17 mouse cellular contexts compared by ENCODE assay signal in genomic region chr12:103393528-103393927, GRCm38 (mm10). TPM values are rescaled to one million over a fixed set of nuclear protein-coding genes. Genes with fewer than 3 reads are reported as not detected.
DNase-seq lines count a peak whose midpoint lies in the region; ATAC-seq lines count a peak whose summit lies in the region.
"Had no signal": no experiment of that assay in that cellular context is flagged by ENCODE, and none has a peak within 500 bp of the region (broad histone marks: within the 10 kb centered on the region; RNA-seq: fewer than 3 reads in every experiment).

No protein-coding gene starts in this region.

- H3K36me3 ChIP-seq in heart, embryonic 13.5 days: no peaks in the 10 kb centered on the region

- peak overlapping the region; percentile 31 for H3K4me2 ChIP-seq in heart, embryonic 13.5 days
- H3K4me2 ChIP-seq: midbrain, embryonic 11.5 days had no signal

- H3K27ac ChIP-seq in heart, embryonic 13.5 days (replicated peaks): peak overlapping the region; percentile 34
- H3K27ac ChIP-seq: gastrocnemius, adult 2 months; left cerebral cortex, adult 2 months had no signal

- no peak overlapping the region for H3K4me3 ChIP-seq in heart, embryonic 13.5 days
- H3K4me3 ChIP-seq: gastrocnemius, adult 2 months; left cerebral cortex, adult 2 months had no signal

- H3K9ac ChIP-seq in heart, embryonic 13.5 days: peak overlapping the region; percentile 56

- intact Hi-C loops in left cerebral cortex, postnatal 10 days (cut with DNase I): no loop called here

- no peak for DNase-seq in heart, adult 18-20 months
- peak; percentile 74 for DNase-seq in c-Kit-negative CD71-positive TER-119-positive erythroid progenitor cells, embryonic 14.5 days (ENCODE audit: low read depth, low spot score)
- no peak for DNase-seq in left cerebral cortex, postnatal 10 days (ENCODE audit: extremely low spot score in 1 of 2, low spot score in 2 of 2)
- DNase-seq in thymus, adult 18-20 months: no peak
- DNase-seq in cerebellum, adult 11 months: no peak
- DNase-seq: adrenal gland, postnatal 36 days; cerebellum, postnatal 10 days; gastrocnemius, adult 2 months; kidney, postnatal 4 days; lung, adult 2 months; thymus, postnatal 4 days had no signal

- WGBS in heart, embryonic 13.5 days: 37% methylated on average over 6 of the region's 6 CpGs

- no peak for ATAC-seq in heart, embryonic 13.5 days (ENCODE audit: extremely low read depth, insufficient number of reproducible peaks, low FRiP score, low TSS enrichment)
- ATAC-seq in hematopoietic stem cell, adult 5-6 weeks (replicated peaks in 1 of 2; ENCODE audit: insufficient read depth in 1 of 2, low FRiP score in 2 of 2, low TSS enrichment in 1 of 2, low read depth in 1 of 2, poor library complexity in 2 of 2, severe bottlenecking in 2 of 2): peak; percentile 54 to 58
- ATAC-seq in megakaryocyte progenitor cell, adult 5-6 weeks (replicated peaks; ENCODE audit: poor library complexity): peak; percentile 76
- ATAC-seq: inflammation-experienced regulatory T-cells, adult 6 months had no signal

- no peaks in the 10 kb centered on the region for H3K27me3 ChIP-seq in heart, embryonic 13.5 days (replicated peaks)

- no peaks in the 10 kb centered on the region for H3K9me3 ChIP-seq in heart, embryonic 13.5 days

- H3K4me1 ChIP-seq in heart, embryonic 13.5 days: peaks cover 81% of the 10 kb centered on the region

RNA-seq across cellular contexts. Expression of gene Otub2, which starts 5.0 kb away (rescaled TPM):
- 13.8 and 15.8 TPM in 2 replicates for polyA plus RNA-seq in heart, embryonic 13.5 days (2015; fragmentation: Nextera tagmentation; extraction: Ambion mirVana)
- total RNA-seq in heart, adult 18-20 months (2021): 1 to 10 TPM; 3.4 to 3.9 TPM
- 3.4 and 5.2 TPM in 2 replicates for total RNA-seq in hematopoietic stem cell, adult 5-6 weeks (2017)
- 0.54 and 3.0 TPM in 2 replicates for total RNA-seq in megakaryocyte progenitor cell, adult 5-6 weeks (2015)
- total RNA-seq in megakaryocyte progenitor cell, adult 5-6 weeks (2017): 0.54 and 1.3 TPM in 2 replicates
- 10 to 100 TPM; 20.6 to 23.2 TPM for total RNA-seq in left cerebral cortex, postnatal 10 days (2021)

RNA-seq across cellular contexts. Expression of gene 9330161L09Rik, which starts 14.1 kb away (rescaled TPM):
- 0.39 and 0.60 TPM in 2 replicates for polyA plus RNA-seq in heart, embryonic 13.5 days (2015; fragmentation: Nextera tagmentation; extraction: Ambion mirVana)
- total RNA-seq in heart, adult 18-20 months (2021): 1 to 10 TPM; 1.2 to 1.6 TPM
- 1.2 and 4.7 TPM in 2 replicates for total RNA-seq in hematopoietic stem cell, adult 5-6 weeks (2017)
- 1.5 and 3.0 TPM in 2 replicates for total RNA-seq in megakaryocyte progenitor cell, adult 5-6 weeks (2015)
- total RNA-seq in megakaryocyte progenitor cell, adult 5-6 weeks (2017): 0.25 and 0.47 TPM in 2 replicates
- 1 to 10 TPM; 1.8 to 3.4 TPM for total RNA-seq in left cerebral cortex, postnatal 10 days (2021)

RNA-seq across cellular contexts. Expression of gene Ddx24, which starts 32.1 kb away (rescaled TPM):
- polyA plus RNA-seq in heart, embryonic 13.5 days (2015; fragmentation: Nextera tagmentation; extraction: Ambion mirVana): 77.4 and 78.3 TPM in 2 replicates
- total RNA-seq in heart, adult 18-20 months (2021): 10 to 100 TPM; 88.3 to 91.5 TPM
- 129 and 149 TPM in 2 replicates for total RNA-seq in hematopoietic stem cell, adult 5-6 weeks (2017)
- total RNA-seq in megakaryocyte progenitor cell, adult 5-6 weeks (2015): 77.9 and 79.7 TPM in 2 replicates
- total RNA-seq in megakaryocyte progenitor cell, adult 5-6 weeks (2017): 82.6 and 119 TPM in 2 replicates
- 100 to 1,000 TPM; 172 to 173 TPM for total RNA-seq in left cerebral cortex, postnatal 10 days (2021)

RNA-seq across cellular contexts. Expression of gene Asb2, which starts 37.7 kb away (rescaled TPM):
- 164 and 183 TPM in 2 replicates for polyA plus RNA-seq in heart, embryonic 13.5 days (2015; fragmentation: Nextera tagmentation; extraction: Ambion mirVana)
- 100 to 1,000 TPM; 561 to 602 TPM for total RNA-seq in heart, adult 18-20 months (2021)
- total RNA-seq in hematopoietic stem cell, adult 5-6 weeks (2017): 3.3 TPM in 1 of 2 replicates, not detected in the other
- 0.10 TPM in 1 of 2 replicates, not detected in the other for total RNA-seq in megakaryocyte progenitor cell, adult 5-6 weeks (2015)
- not detected in 2 replicates for total RNA-seq in megakaryocyte progenitor cell, adult 5-6 weeks (2017)
- 1 to 10 TPM; 3.3 to 3.7 TPM for total RNA-seq in left cerebral cortex, postnatal 10 days (2021)

RNA-seq across cellular contexts. Expression of gene Ifi27, which starts 40.5 kb away (rescaled TPM):
- 32.9 and 33.9 TPM in 2 replicates for polyA plus RNA-seq in heart, embryonic 13.5 days (2015; fragmentation: Nextera tagmentation; extraction: Ambion mirVana)
- total RNA-seq in heart, adult 18-20 months (2021): 100 to 1,000 TPM in 1 of 2 experiments, 10 to 100 TPM in 1; 53.9 to 125 TPM
- 137 and 147 TPM in 2 replicates for total RNA-seq in hematopoietic stem cell, adult 5-6 weeks (2017)
- 61.5 and 79.9 TPM in 2 replicates for total RNA-seq in megakaryocyte progenitor cell, adult 5-6 weeks (2015)
- total RNA-seq in megakaryocyte progenitor cell, adult 5-6 weeks (2017): 51.8 and 55.5 TPM in 2 replicates
- total RNA-seq in left cerebral cortex, postnatal 10 days (2021): 10 to 100 TPM; 27.9 to 31.4 TPM
